Mouse (Mus musculus) granulocyte monocyte progenitor cell, adult 5-6 weeks (primary cell): ENCODE measurements around the gene Adap1. TPM values are rescaled to one million over a fixed set of nuclear protein-coding genes. Genes with fewer than 3 reads are reported as not detected.

ENCODE experiments used
- total RNA-seq, 2 experiments: library from RNA; stranded (forward) in 1 of 2; stranded (reverse) in 1 of 2; fragments of 200-712, 200-1000 nt in 1 of 2; fragments of >200 nt in 1 of 2; fragmentation: Nextera tagmentation in 1 of 2; gene quantifications; 2 replicates each; pipeline ENCODE4 v1.2.3; 2014 to 2017

The Adap1 gene
- total RNA-seq, 2 experiments from 2014 or later = 39.4 to 46.5 TPM

Other genes starting within 250 kb of the Adap1 start
- 1.4 TPM in 1 of 2 replicates, not detected in the other for gene Prkar1b, start 175.6 kb downstream of the Adap1 start, total RNA-seq (2014; fragmentation: Nextera tagmentation)
- 0.10 and 0.17 TPM in 2 replicates for gene Prkar1b, start 175.6 kb downstream of the Adap1 start, total RNA-seq (2017)
- gene Dnaaf5, start 175.4 kb downstream of the Adap1 start, total RNA-seq (2014; fragmentation: Nextera tagmentation) = 8.3 and 9.8 TPM in 2 replicates
- gene Dnaaf5, start 175.4 kb downstream of the Adap1 start, total RNA-seq (2017) = 7.8 TPM in 2 replicates
- gene Sun1, start 125.0 kb downstream of the Adap1 start, total RNA-seq (2014; fragmentation: Nextera tagmentation) = 33.4 and 43.0 TPM in 2 replicates
- gene Sun1, start 125.0 kb downstream of the Adap1 start, total RNA-seq (2017) = 23.3 and 33.9 TPM in 2 replicates
- 43.8 and 51.8 TPM in 2 replicates for gene Get4, start 73.3 kb downstream of the Adap1 start, total RNA-seq (2014; fragmentation: Nextera tagmentation)
- 17.9 and 30.5 TPM in 2 replicates for gene Get4, start 73.3 kb downstream of the Adap1 start, total RNA-seq (2017)
- 29.2 and 60.1 TPM in 2 replicates for gene Cox19, start 25.8 kb upstream of the Adap1 start, total RNA-seq (2014; fragmentation: Nextera tagmentation)
- 31.4 and 35.9 TPM in 2 replicates for gene Cox19, start 25.8 kb upstream of the Adap1 start, total RNA-seq (2017)
- not detected in 2 replicates for gene Cyp2w1, start 27.0 kb upstream of the Adap1 start, total RNA-seq (2014; fragmentation: Nextera tagmentation)
- gene Cyp2w1, start 27.0 kb upstream of the Adap1 start, total RNA-seq (2017) = not detected in 2 replicates
- 5.0 and 7.3 TPM in 2 replicates for gene Gpr146, start 52.1 kb upstream of the Adap1 start, total RNA-seq (2014; fragmentation: Nextera tagmentation)
- 4.0 and 5.4 TPM in 2 replicates for gene Gpr146, start 52.1 kb upstream of the Adap1 start, total RNA-seq (2017)
- gene C130050O18Rik, start 79.7 kb upstream of the Adap1 start, total RNA-seq (2014; fragmentation: Nextera tagmentation) = 0.53 and 5.8 TPM in 2 replicates
- gene C130050O18Rik, start 79.7 kb upstream of the Adap1 start, total RNA-seq (2017) = 1.4 and 3.6 TPM in 2 replicates
- not detected in 2 replicates for gene Gper1, start 97.5 kb upstream of the Adap1 start, total RNA-seq (2014; fragmentation: Nextera tagmentation)
- not detected in 2 replicates for gene Gper1, start 97.5 kb upstream of the Adap1 start, total RNA-seq (2017)
- gene 3110082I17Rik, start 134.9 kb upstream of the Adap1 start, total RNA-seq (2014; fragmentation: Nextera tagmentation) = 25.0 and 44.6 TPM in 2 replicates
- gene 3110082I17Rik, start 134.9 kb upstream of the Adap1 start, total RNA-seq (2017) = 52.1 and 54.1 TPM in 2 replicates
- 7.8 and 14.9 TPM in 2 replicates for gene Zfand2a, start 158.9 kb upstream of the Adap1 start, total RNA-seq (2014; fragmentation: Nextera tagmentation)
- 13.0 and 20.6 TPM in 2 replicates for gene Zfand2a, start 158.9 kb upstream of the Adap1 start, total RNA-seq (2017)
- gene Uncx, start 217.9 kb upstream of the Adap1 start, total RNA-seq (2014; fragmentation: Nextera tagmentation) = not detected in 2 replicates
- gene Uncx, start 217.9 kb upstream of the Adap1 start, total RNA-seq (2017) = not detected in 2 replicates